Mouse (Mus musculus): ENCODE data around the gene Oca2. TPM values are rescaled to one million over a fixed set of nuclear protein-coding genes. Genes with fewer than 3 reads are reported as not detected.

Gene Oca2
- polyA plus RNA-seq, 1 experiment, result not detected

DNA sequence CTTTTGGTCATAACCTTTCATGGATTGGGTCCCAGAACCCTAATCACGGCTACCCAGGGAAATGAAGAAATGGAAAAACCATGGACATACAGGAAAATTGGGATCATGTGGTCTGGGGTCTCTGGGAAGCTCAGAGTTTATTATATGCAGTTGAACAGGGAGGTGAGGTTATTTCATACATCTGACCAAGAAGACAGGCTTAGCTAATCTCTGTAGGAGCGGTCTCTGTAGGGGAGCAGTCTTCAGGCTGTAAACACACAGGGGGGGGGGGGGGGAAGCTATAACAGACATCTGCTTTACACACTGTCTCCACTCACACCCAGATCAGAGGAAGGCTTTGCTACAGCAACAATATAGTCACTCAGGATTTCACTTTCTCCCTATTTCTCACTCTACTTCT lies 184.0 kb downstream of the Oca2 start:
- Histone ChIP-seq H3K4me3 (ENCODE audit: insufficient read depth, poor library complexity, severe bottlenecking) (no peak overlapping the region), H3K79me3 (ENCODE audit: low read depth) (no peaks in the 10 kb centered on the region), H3K27me3 (ENCODE audit: control insufficient read depth, insufficient read depth, insufficient read length) (no peaks in the 10 kb centered on the region), H3K79me2 (ENCODE audit: control insufficient read depth, insufficient read depth) (no peaks in the 10 kb centered on the region), H3ac (ENCODE audit: control insufficient read depth, insufficient read length, low read depth) (no peak overlapping the region), H3K36me3 (ENCODE audit: control insufficient read depth, insufficient read depth) (no peaks in the 10 kb centered on the region)
- no peak for TF ChIP-seq CTCF (IDR thresholded peaks at IDR 0.05; ENCODE audit: control insufficient read depth, insufficient read depth, insufficient read length)
- TF ChIP-seq MYOG (IDR thresholded peaks at IDR 0.05; ENCODE audit: control insufficient read depth, extremely low read depth, insufficient read length), result no peak
- no peak for TF ChIP-seq MYOD1 (IDR thresholded peaks at IDR 0.05; ENCODE audit: control insufficient read depth, insufficient read length, low read depth)
- no peak for TF ChIP-seq MAX (IDR thresholded peaks at IDR 0.05)

DNA sequence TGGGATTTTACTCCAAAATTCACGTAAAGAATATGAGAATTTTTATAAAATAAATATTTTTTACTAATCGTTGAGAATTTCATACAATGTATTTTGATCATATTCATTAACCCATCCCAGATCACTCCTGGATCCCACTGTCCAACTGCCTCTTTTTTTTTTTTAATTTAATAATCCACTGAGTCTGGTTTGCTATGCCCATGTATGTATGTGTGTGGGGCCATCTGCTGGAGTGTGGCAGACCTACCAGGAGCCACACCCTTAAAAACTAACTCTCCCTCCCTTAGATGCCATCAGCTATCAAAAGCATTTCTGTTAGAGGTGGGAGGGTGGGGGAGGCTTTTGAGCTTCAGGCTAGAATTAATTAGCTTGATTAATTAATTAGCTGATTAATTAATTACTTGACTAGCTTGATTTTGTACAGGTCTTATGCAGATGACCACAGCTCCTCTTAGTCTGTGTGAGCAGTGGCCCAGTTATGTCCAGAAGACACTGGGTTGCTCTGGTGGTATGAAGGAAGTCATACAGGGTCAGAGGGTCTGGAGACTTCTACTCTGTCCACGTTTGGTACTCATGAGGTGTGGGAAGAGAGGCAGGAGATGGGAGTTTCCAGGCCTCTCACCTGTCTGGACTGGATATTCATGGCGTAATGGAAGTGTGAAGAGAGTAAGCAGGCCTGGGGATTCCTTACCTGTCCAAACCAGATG lies 221.4 kb downstream of the Oca2 start:
- Histone ChIP-seq H3ac (ENCODE audit: control insufficient read depth, insufficient read length, low read depth) (no peak overlapping the region), H3K36me3 (ENCODE audit: control insufficient read depth, insufficient read depth) (no peaks in the 10 kb centered on the region), H3K27me3 (ENCODE audit: control insufficient read depth, insufficient read depth, insufficient read length) (no peaks in the 10 kb centered on the region), H3K79me3 (ENCODE audit: low read depth) (no peaks in the 10 kb centered on the region), H3K4me3 (ENCODE audit: insufficient read depth, poor library complexity, severe bottlenecking) (no peak overlapping the region), H3K79me2 (ENCODE audit: control insufficient read depth, insufficient read depth) (no peaks in the 10 kb centered on the region)
- no peak for TF ChIP-seq CEBPB (IDR thresholded peaks at IDR 0.05; ENCODE audit: low read depth)
- no peak for TF ChIP-seq MAX (IDR thresholded peaks at IDR 0.05)
- TF ChIP-seq CTCF (IDR thresholded peaks at IDR 0.05; ENCODE audit: control insufficient read depth, insufficient read depth, insufficient read length), result no peak
- TF ChIP-seq USF1 (IDR thresholded peaks at IDR 0.05; ENCODE audit: low read depth), result no peak
- no peak for TF ChIP-seq FOSL1 (IDR thresholded peaks at IDR 0.05; ENCODE audit: insufficient read depth, low read length, poor library complexity, severe bottlenecking)
- no peak for TF ChIP-seq MYOG (IDR thresholded peaks at IDR 0.05; ENCODE audit: control insufficient read depth, extremely low read depth, insufficient read length)
- no peak for TF ChIP-seq MYOD1 (IDR thresholded peaks at IDR 0.05; ENCODE audit: control insufficient read depth, insufficient read length, low read depth)

DNA sequence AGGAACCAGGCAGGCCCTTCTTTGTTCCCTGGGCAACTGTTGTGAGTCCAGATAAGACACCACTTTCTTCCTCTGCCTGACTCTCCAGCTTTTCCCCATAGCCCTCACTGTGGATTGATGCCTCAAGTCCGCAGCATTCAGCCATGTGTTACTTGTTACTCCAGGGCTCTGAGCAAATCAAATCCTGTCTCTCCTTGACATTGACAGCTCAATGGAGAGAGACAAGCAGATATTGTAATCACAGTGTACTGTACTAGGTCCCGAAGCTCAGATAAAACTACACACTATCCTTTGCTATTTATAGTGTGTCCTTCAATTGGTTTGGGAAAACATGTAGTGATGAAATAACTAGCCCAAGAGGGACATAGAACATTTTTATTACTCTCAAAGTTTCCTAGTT lies 258.7 kb downstream of the Oca2 start:
- H3K79me2 ChIP-seq (ENCODE audit: control insufficient read depth, insufficient read depth), result no peaks in the 10 kb centered on the region
- no peak overlapping the region for H3K4me3 ChIP-seq (ENCODE audit: insufficient read depth, poor library complexity, severe bottlenecking)
- TF ChIP-seq CTCF (IDR thresholded peaks at IDR 0.05; ENCODE audit: control insufficient read depth, insufficient read depth, insufficient read length), result no peak
- TF ChIP-seq FOSL1 (IDR thresholded peaks at IDR 0.05; ENCODE audit: insufficient read depth, low read length, poor library complexity, severe bottlenecking), result no peak
- no peak for TF ChIP-seq CEBPB (IDR thresholded peaks at IDR 0.05; ENCODE audit: low read depth)
- no peak for TF ChIP-seq MYOG (IDR thresholded peaks at IDR 0.05; ENCODE audit: control insufficient read depth, extremely low read depth, insufficient read length)
- TF ChIP-seq USF1 (IDR thresholded peaks at IDR 0.05; ENCODE audit: low read depth), result no peak
- TF ChIP-seq MAX (IDR thresholded peaks at IDR 0.05), result no peak
- TF ChIP-seq MYOD1 (IDR thresholded peaks at IDR 0.05; ENCODE audit: control insufficient read depth, insufficient read length, low read depth), result no peak
- no peaks in the 10 kb centered on the region for H3K27me3 ChIP-seq (ENCODE audit: control insufficient read depth, insufficient read depth, insufficient read length)
- H3K79me3 ChIP-seq (ENCODE audit: low read depth), result no peaks in the 10 kb centered on the region
- H3K36me3 ChIP-seq (ENCODE audit: control insufficient read depth, insufficient read depth), result no peaks in the 10 kb centered on the region
- no peak overlapping the region for H3ac ChIP-seq (ENCODE audit: control insufficient read depth, insufficient read length, low read depth)

DNA sequence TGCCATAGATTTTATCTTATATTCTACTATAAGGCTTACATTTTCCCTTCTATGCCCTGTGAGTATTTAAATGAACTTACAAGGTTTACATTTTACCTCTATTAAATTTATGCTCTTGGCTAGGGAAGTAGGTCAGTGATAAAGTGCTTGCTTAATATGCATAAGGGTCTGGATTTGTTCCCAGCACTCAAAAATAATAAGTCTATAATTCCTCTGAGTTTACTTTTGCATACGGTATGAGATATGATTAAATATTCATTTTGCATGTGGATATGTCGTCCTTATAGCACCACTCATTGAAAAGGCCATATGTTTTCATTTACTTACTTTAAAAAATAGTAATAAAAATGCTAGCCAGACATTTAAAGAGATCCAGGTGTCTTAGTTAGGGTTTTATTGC lies 259.8 kb downstream of the Oca2 start:
- no peak for TF ChIP-seq CTCF (IDR thresholded peaks at IDR 0.05; ENCODE audit: control insufficient read depth, insufficient read depth, insufficient read length)
- no peak for TF ChIP-seq MYOG (IDR thresholded peaks at IDR 0.05; ENCODE audit: control insufficient read depth, extremely low read depth, insufficient read length)
- TF ChIP-seq USF1 (IDR thresholded peaks at IDR 0.05; ENCODE audit: low read depth), result no peak
- TF ChIP-seq CEBPB (IDR thresholded peaks at IDR 0.05; ENCODE audit: low read depth), result no peak
- TF ChIP-seq MAX (IDR thresholded peaks at IDR 0.05), result no peak
- TF ChIP-seq FOSL1 (IDR thresholded peaks at IDR 0.05; ENCODE audit: insufficient read depth, low read length, poor library complexity, severe bottlenecking), result no peak
- Histone ChIP-seq H3K79me2 (ENCODE audit: control insufficient read depth, insufficient read depth) (no peaks in the 10 kb centered on the region), H3K4me3 (ENCODE audit: insufficient read depth, poor library complexity, severe bottlenecking) (no peak overlapping the region), H3K36me3 (ENCODE audit: control insufficient read depth, insufficient read depth) (no peaks in the 10 kb centered on the region), H3K79me3 (ENCODE audit: low read depth) (no peaks in the 10 kb centered on the region), H3K27me3 (ENCODE audit: control insufficient read depth, insufficient read depth, insufficient read length) (no peaks in the 10 kb centered on the region), H3ac (ENCODE audit: control insufficient read depth, insufficient read length, low read depth) (no peak overlapping the region)

DNA sequence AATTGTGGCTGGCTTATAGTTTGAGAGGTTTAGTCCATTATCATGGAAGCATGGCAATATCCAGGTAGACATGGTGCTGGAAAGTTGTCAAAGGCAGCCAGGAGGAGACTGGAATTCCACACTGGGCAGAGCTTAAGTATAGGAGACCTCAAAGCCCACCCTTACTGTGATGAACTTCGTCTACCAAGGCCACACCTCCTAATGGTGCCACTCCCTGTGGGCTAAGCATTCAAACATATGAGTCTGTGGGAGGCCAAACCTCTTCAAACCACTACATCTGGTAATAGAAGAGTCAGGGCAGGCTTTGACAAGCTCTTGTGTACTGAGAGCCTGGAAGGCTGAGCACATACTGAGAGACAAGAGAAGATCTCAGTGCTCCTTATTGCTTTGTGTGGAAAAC lies 260.2 kb downstream of the Oca2 start:
- TF ChIP-seq MYOD1 (IDR thresholded peaks at IDR 0.05; ENCODE audit: control insufficient read depth, insufficient read length, low read depth) (no peak), FOSL1 (IDR thresholded peaks at IDR 0.05; ENCODE audit: insufficient read depth, low read length, poor library complexity, severe bottlenecking) (no peak), USF1 (IDR thresholded peaks at IDR 0.05; ENCODE audit: low read depth) (no peak), MAX (IDR thresholded peaks at IDR 0.05) (no peak), CTCF (IDR thresholded peaks at IDR 0.05; ENCODE audit: control insufficient read depth, insufficient read depth, insufficient read length) (no peak), CEBPB (IDR thresholded peaks at IDR 0.05; ENCODE audit: low read depth) (no peak), MYOG (IDR thresholded peaks at IDR 0.05; ENCODE audit: control insufficient read depth, extremely low read depth, insufficient read length) (no peak)
- H3ac ChIP-seq (ENCODE audit: control insufficient read depth, insufficient read length, low read depth), result no peak overlapping the region
- no peaks in the 10 kb centered on the region for H3K27me3 ChIP-seq (ENCODE audit: control insufficient read depth, insufficient read depth, insufficient read length)

DNA sequence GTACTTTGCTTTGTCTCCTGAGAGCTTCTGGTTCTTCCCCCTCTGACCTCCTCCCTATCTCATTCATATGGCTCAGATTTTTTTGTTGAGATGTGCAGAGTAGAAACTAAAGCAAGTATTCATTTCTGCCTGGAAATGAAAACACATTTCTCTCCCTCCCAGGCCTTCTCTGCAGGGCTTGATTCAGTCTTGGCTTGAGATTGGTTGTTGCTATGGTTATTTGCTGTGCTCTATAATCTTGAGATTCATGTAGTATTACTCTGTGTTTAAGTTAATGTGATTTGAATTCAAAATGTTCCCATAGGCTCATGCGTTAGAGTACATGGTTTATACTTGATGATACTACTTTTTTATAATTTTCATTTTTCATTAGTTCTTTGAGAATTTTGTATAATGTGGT lies 260.9 kb downstream of the Oca2 start:
- Histone ChIP-seq H3ac (ENCODE audit: control insufficient read depth, insufficient read length, low read depth) (no peak overlapping the region), H3K79me2 (ENCODE audit: control insufficient read depth, insufficient read depth) (no peaks in the 10 kb centered on the region), H3K79me3 (ENCODE audit: low read depth) (no peaks in the 10 kb centered on the region), H3K4me3 (ENCODE audit: insufficient read depth, poor library complexity, severe bottlenecking) (no peak overlapping the region), H3K36me3 (ENCODE audit: control insufficient read depth, insufficient read depth) (no peaks in the 10 kb centered on the region), H3K27me3 (ENCODE audit: control insufficient read depth, insufficient read depth, insufficient read length) (no peaks in the 10 kb centered on the region)
- TF ChIP-seq MYOD1 (IDR thresholded peaks at IDR 0.05; ENCODE audit: control insufficient read depth, insufficient read length, low read depth) (no peak), CTCF (IDR thresholded peaks at IDR 0.05; ENCODE audit: control insufficient read depth, insufficient read depth, insufficient read length) (no peak), FOSL1 (IDR thresholded peaks at IDR 0.05; ENCODE audit: insufficient read depth, low read length, poor library complexity, severe bottlenecking) (no peak), MYOG (IDR thresholded peaks at IDR 0.05; ENCODE audit: control insufficient read depth, extremely low read depth, insufficient read length) (no peak), MAX (IDR thresholded peaks at IDR 0.05) (no peak), USF1 (IDR thresholded peaks at IDR 0.05; ENCODE audit: low read depth) (no peak), CEBPB (IDR thresholded peaks at IDR 0.05; ENCODE audit: low read depth) (no peak)

More for the DNA sequence above, 260.2 kb downstream of the Oca2 start:
- no peak overlapping the region for H3K4me3 ChIP-seq (ENCODE audit: insufficient read depth, poor library complexity, severe bottlenecking)
- no peaks in the 10 kb centered on the region for H3K36me3 ChIP-seq (ENCODE audit: control insufficient read depth, insufficient read depth)
- H3K79me2 ChIP-seq (ENCODE audit: control insufficient read depth, insufficient read depth), result no peaks in the 10 kb centered on the region
- no peaks in the 10 kb centered on the region for H3K79me3 ChIP-seq (ENCODE audit: low read depth)
